Mouse (Mus musculus) fibroblast of lung, adult 2 months (primary cell): ENCODE results near the gene Cog2.
A peak's percentile ranks its signal among the peaks of the same experiment; 100 is the strongest.

Experiments
- DNase-seq: peaks from one replicate; pipeline ENCODE4 v3.0.0-alpha.2; 2011; ENCODE audit warnings: low read depth

Gene Cog2

GRCm38 (mm10) chr8:124520249-124521080, at the start of gene Cog2:
Gene Cog2, plus strand, starts transcription at chr8:124520767.
- DNase-seq: peak; percentile 85

- DNase-seq: no peak
These were observed 44.9 kb upstream of the Cog2 start for GRCm38 (mm10) chr8:124475690-124476089.

DNA sequence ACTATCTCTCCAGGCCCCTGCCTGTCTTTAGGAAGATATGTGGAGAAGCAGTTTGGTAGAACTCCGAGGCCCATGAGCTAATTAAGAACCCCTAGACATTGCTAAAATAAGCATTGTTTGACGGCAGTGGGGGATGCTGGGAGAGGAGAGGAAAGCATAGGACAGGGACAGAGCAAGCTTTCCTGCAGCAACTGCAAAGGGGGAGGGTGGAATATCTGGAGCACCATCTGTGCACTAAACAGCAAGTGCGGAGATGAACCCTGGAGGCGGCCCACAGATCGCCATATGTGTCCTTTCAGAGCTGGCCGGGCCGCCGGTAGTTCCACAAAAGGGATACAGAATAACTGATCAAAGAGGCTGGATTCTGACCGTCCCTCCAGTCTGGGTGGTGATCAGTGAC, 43.9 kb upstream of the Cog2 start:
- DNase-seq: no peak

DNA sequence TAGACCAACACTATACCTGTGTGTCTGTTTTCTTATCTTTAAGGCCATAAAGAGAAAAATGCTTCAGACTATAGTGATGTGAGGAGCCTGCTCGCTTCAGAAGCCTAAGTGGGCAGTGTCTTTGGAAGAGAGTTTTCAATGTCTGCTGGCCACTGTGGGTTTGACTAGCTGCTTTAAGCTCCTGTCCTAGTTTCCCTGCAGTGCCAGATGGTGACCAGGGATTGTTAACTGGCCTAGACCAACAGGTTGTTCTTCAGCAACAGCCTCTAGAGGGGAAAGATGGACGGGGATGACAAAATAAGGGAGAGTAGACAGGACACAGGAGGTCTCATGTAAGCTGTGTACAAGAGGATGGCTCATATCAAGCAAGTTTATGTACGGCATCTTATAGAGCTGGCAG, 41.3 kb upstream of the Cog2 start:
- DNase-seq: no peak

DNA sequence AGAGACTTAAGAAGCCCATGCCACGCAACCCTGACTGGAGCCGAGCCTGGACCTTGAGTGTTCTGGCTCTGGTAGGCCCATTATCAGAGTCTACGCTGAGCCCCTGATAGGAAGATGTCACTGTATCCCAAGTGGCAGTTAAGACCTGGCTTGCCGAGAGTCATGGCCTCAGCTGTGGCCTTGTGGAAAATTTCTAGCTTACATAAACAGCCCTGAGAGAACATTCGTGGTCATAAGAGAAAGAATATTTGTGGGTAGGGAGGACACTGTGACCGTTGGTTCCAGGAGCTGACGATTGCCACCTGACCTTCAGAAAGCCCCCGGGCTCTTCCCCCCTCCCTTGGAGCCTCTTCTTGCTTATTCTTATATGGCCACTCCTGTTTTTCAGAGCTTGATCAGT, 40.2 kb upstream of the Cog2 start:
- no peak for DNase-seq

- DNase-seq: no peak
These were observed 37.8 kb upstream of the Cog2 start for GRCm38 (mm10) chr8:124482790-124483189.

GRCm38 (mm10) chr8:124483356-124484115, 37.0 kb upstream of the Cog2 start:
- DNase-seq: no peak

DNA sequence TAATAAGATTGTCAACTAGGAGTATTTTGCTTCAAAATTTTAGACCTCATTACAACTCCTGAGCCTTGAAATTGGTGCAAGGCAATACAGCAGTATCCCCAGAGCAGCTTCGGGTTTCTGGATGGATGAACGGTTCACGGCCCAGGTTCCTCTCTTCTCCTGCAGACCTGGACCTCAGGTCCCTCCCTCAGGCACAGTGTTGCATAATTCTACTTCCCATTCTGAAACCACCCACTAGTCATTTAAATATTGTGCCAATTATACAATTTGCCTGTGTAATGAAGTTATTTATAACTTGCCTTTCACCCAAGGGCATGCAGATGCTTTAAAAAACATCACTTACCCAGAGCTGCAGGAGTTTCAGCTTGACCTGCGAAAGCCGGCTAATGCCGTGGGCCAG, 31.3 kb upstream of the Cog2 start:
- DNase-seq: no peak

DNA sequence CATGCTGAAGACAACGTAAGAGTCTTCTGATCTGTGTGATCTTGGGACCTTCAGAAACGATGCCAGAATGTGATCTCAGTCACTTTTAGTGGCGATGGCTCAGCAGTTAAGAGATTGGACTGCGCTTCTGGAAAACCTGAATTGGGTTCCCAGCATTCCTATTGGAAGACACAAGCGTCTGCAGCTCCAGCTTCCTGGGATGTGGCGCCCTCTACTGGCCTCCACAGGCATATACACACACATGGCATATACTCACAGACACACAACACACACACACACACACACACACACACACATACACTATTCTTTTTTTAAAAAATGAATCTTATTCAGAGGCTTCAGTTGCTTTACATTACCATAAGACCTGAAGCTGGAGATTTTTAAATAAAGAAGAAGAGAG, 30.8 kb upstream of the Cog2 start:
- no peak for DNase-seq

GRCm38 (mm10) chr8:124494397-124494796, 26.2 kb upstream of the Cog2 start:
- peak; percentile 41 for DNase-seq

GRCm38 (mm10) chr8:124494955-124495354, 25.6 kb upstream of the Cog2 start:
- DNase-seq: no peak

DNA sequence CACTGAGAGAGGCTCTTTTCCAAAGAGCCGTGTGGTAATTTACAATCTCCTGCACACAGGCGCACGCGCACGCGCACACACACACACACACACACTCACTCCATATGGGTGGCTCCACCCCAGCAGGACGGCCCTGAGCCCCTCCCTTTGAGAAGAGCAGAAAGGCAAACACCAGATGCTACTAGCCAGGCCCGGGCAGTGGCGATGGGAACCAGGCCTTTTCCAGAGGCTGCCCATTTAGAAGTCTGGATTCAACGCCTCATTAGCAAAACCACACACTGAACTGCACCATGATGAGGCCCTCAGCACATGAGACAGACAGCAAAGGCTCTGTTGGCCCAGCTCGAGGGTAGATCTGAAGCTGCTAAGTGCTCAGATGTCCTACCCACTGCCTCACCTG, 24.9 kb upstream of the Cog2 start:
- no peak for DNase-seq

DNA sequence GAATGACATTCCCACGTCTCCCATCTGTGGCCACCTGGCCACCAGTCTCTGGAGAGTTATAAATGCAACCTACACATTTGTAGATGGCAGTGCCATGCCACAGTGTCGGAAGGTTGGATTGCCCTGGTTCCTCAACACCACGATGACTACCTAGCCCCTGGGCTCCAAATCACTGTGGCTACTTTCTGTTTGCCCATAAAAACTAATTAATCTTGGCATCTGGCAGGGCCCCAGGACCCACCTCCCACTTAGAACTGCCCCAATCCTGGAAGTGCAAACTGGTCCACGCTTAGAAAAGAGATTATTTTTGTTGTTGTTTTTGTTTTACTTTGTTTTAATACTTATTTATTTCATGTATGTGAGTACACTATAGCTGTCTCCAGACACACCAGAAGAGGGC, 24.3 kb upstream of the Cog2 start:
- no peak for DNase-seq

- DNase-seq: no peak
These were observed 23.7 kb upstream of the Cog2 start for GRCm38 (mm10) chr8:124496871-124497270.

GRCm38 (mm10) chr8:124498398-124498797, 22.2 kb upstream of the Cog2 start:
- no peak for DNase-seq

GRCm38 (mm10) chr8:124499236-124499937, 21.2 kb upstream of the Cog2 start:
- DNase-seq: no peak

DNA sequence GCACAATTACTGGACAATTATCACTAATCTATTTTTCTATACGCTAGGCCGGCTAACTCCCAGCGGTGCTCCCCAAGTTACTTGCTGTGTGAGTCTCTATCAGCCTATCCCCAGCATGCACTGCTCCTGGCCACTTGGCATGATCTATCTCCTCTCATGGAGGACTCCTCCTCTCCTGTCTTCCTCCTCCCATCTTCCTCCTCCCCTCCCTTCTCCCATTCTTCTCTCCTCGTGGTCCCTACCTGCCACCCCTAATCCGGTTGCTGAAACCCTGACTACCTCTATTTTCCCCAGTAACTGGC, 20.7 kb upstream of the Cog2 start:
- DNase-seq: no peak

GRCm38 (mm10) chr8:124505626-124506025, 14.9 kb upstream of the Cog2 start:
- DNase-seq: no peak

DNA sequence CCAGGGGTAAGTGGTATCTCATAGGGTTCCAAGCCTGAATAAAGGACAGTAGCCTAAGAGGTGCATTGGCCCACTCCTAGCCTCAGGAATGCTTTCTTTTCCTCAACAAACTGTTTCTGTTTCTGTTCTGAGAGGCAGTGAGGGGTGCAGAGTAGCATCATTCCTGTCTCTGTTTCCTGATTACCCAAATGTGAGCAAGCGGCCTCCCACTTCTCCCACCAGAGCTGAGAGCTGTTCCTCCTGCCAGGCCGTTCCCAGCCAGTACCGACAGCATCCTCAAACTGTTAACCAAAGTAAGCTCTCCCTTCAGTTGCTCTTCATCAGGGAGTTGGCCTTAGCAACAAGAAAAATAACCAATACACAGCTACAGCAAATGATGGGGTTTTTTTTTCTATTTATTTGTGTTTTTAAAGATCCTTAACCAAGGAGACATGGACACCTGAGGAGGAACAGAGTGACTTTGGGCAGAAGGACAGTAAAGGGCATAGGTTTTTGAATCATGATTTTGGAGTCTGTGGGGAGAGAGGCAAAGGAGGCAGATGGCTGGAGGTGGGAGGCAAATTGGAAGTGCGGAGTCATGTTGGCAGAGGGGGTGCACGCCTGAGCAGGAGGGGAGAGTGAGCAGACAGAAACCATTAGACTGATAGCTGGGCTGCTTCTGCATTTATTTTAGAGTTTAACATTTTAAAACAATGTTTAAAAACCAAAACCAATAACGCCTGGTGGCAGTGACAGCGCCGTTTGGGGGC, 12.8 kb upstream of the Cog2 start:
- DNase-seq: no peak

- DNase-seq: no peak
These were observed 12.3 kb upstream of the Cog2 start for GRCm38 (mm10) chr8:124508321-124508695.

GRCm38 (mm10) chr8:124509156-124509555, 11.4 kb upstream of the Cog2 start:
- no peak for DNase-seq

DNA sequence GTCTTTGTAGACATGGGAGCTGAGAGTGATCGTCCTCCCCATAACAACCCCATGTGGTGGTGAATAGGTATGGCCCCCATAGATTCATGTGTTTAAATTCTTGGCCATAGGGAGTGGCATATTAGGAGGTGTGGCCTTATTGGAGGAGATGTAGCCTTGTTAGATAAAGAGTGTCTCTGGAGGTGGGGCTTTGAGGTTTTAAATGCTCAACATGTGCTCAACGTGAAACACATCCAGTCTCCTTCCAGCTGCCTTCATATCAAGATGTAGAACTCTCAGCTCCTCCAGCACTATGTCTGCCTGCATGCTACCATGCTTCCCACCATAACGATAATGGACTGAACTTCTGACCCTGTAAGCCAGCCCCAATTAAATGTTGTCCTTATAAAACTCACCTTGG, 4.5 kb upstream of the Cog2 start:
- no peak for DNase-seq
